Mouse (Mus musculus) cerebellum, adult 11-12 months (tissue): ENCODE data around the gene Ociad2.
"Not testable (repeated sequence)": the region's sequence is repeated elsewhere in the genome, so short reads cannot be mapped to it uniquely, and the experiment has no call there.

Source experiments
- DNase-seq: peaks from one replicate; pipeline ENCODE4 v3.0.0; 2022

Ociad2 gene

GRCm38 (mm10) chr5:73351796-73352195, 11.0 kb upstream of the Ociad2 start:
- no peak for DNase-seq

- no peak for DNase-seq
Measured at GRCm38 (mm10) chr5:73349514-73349913, 8.7 kb upstream of the Ociad2 start.

- no peak for DNase-seq
Measured at GRCm38 (mm10) chr5:73345254-73345653, 4.4 kb upstream of the Ociad2 start.

GRCm38 (mm10) chr5:73344310-73344709, 3.5 kb upstream of the Ociad2 start:
- no peak for DNase-seq

- no peak for DNase-seq
Measured at GRCm38 (mm10) chr5:73342701-73343355, 2.0 kb upstream of the Ociad2 start.

- no peak for DNase-seq
Measured at GRCm38 (mm10) chr5:73339779-73340722, 777 bp downstream of the Ociad2 start.

- DNase-seq, result no peak
Measured at GRCm38 (mm10) chr5:73338832-73339163, 2.0 kb downstream of the Ociad2 start.

GRCm38 (mm10) chr5:73337961-73338831, 2.6 kb downstream of the Ociad2 start:
- DNase-seq, result peak; percentile 34

GRCm38 (mm10) chr5:73336448-73336847, 4.4 kb downstream of the Ociad2 start:
- DNase-seq, result no peak

- no peak for DNase-seq
Measured at GRCm38 (mm10) chr5:73331002-73331401, 9.8 kb downstream of the Ociad2 start.

- DNase-seq, result no peak
Measured at GRCm38 (mm10) chr5:73324526-73325170, 16.2 kb downstream of the Ociad2 start.

GRCm38 (mm10) chr5:73323602-73324001, 17.2 kb downstream of the Ociad2 start:
- no peak for DNase-seq

GRCm38 (mm10) chr5:73322684-73323083, 18.1 kb downstream of the Ociad2 start:
- not testable (repeated sequence) for DNase-seq

GRCm38 (mm10) chr5:73319306-73319705, 21.5 kb downstream of the Ociad2 start:
- DNase-seq, result no peak

- DNase-seq, result no peak
Measured at GRCm38 (mm10) chr5:73314654-73315053, 26.2 kb downstream of the Ociad2 start.

- no peak for DNase-seq
Measured at GRCm38 (mm10) chr5:73313591-73313990, 27.2 kb downstream of the Ociad2 start.

- DNase-seq, result no peak
Measured at GRCm38 (mm10) chr5:73311458-73311857, 29.4 kb downstream of the Ociad2 start.

- no peak for DNase-seq
Measured at GRCm38 (mm10) chr5:73310401-73310800, 30.4 kb downstream of the Ociad2 start.

GRCm38 (mm10) chr5:73309496-73309895, 31.3 kb downstream of the Ociad2 start:
- DNase-seq, result no peak

- no peak for DNase-seq
Measured at GRCm38 (mm10) chr5:73307297-73307696, 33.5 kb downstream of the Ociad2 start.

- no peak for DNase-seq
Measured at GRCm38 (mm10) chr5:73306486-73306885, 34.3 kb downstream of the Ociad2 start.

- no peak for DNase-seq
Measured at GRCm38 (mm10) chr5:73304507-73304906, 36.3 kb downstream of the Ociad2 start.
